Mouse (Mus musculus) kidney, embryonic 16.5 days (tissue): ENCODE results near the gene Gnat3. TPM values are rescaled to one million over a fixed set of nuclear protein-coding genes. Genes with fewer than 3 reads are reported as not detected.

Experiments
- ATAC-seq: fragments of 200-750 bp; cut with Nextera tagmentation; 2 replicates; pipeline ENCODE4 v1.8.0; 2017; ENCODE audit warnings: moderate TSS enrichment; ENCODE audit not compliant: low FRiP score, low TSS enrichment
- H3K27ac ChIP-seq: fragments of 300-500 bp; sonication (generic); 2 replicates; pipeline ENCODE4 v1.5.1; 2014; ENCODE audit warnings: low read length
- H3K27me3 ChIP-seq: fragments of 300-500 bp; sonication (generic); 2 replicates; pipeline ENCODE4 v1.6.1; 2014; ENCODE audit warnings: low read length, control low read depth, mixed read lengths; ENCODE audit not compliant: insufficient read depth
- H3K36me3 ChIP-seq: fragments of 300-500 bp; sonication (generic); 2 replicates; pipeline ENCODE4 v1.6.1; 2014; ENCODE audit warnings: low read length, control low read depth, mixed read lengths; ENCODE audit not compliant: insufficient read depth
- H3K4me1 ChIP-seq: fragments of 300-500 bp; sonication (generic); 2 replicates; pipeline ENCODE4 v1.6.1; 2014; ENCODE audit warnings: low read length, control low read depth, mixed read lengths; ENCODE audit not compliant: insufficient read depth
- H3K4me2 ChIP-seq: fragments of 300-500 bp; sonication (generic); replicated peaks from 2 replicates; pipeline ENCODE4 v1.6.1; 2014; ENCODE audit warnings: low read depth, low read length
- H3K4me3 ChIP-seq: fragments of 300-500 bp; sonication (generic); 2 replicates; pipeline ENCODE4 v1.5.1; 2014; ENCODE audit warnings: mild to moderate bottlenecking, low read length
- H3K9ac ChIP-seq: fragments of 300-500 bp; sonication (generic); replicated peaks from 2 replicates; pipeline ENCODE4 v1.6.1; 2014; ENCODE audit warnings: low read length
- H3K9me3 ChIP-seq: fragments of 300-500 bp; sonication (generic); 2 replicates; pipeline ENCODE4 v1.6.1; 2016; ENCODE audit warnings: low read length, control low read depth
- WGBS: fragments of 180-500 bp; shearing (Covaris S2); extraction: QIAGEN DNeasy Blood & Tissue Kit; methylation state at CpG from one replicate; pipeline ENCODE4 v1.1.7; 2014; 5-methylcytosine and 5-hydroxymethylcytosine counted together
- polyA plus RNA-seq: library from polyadenylated mRNA; unstranded; fragments of >200 nt; fragmentation: Nextera tagmentation; extraction: Ambion mirVana; gene quantifications from 2 replicates; pipeline ENCODE4 v1.2.1, GENCODE M21; 2015

Gnat3 gene
- polyA plus RNA-seq, 1 experiment from 2014 or later = not detected

DNA sequence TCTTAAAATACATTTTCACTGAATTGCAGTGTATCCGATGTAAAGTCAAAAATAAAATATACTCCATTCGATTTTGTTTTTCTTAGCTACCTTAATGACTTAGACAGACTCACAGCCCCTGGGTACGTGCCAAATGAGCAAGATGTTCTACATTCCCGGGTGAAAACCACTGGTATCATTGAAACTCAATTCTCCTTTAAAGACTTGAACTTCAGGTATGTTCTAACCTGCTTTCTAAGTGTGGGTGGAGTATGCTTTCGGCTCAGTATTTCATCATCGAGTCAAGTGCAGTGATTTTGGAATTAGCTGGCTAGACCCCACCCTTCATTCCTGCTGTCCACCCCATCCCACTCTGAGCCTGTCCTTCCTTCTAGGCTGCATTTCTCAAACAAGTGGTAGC lies 41.3 kb downstream of the Gnat3 start:
- Histone ChIP-seq H3K27me3 (no peaks in the 10 kb centered on the region), H3K4me1 (no peaks in the 10 kb centered on the region), H3K4me3 (no peak overlapping the region), H3K9me3 (no peaks in the 10 kb centered on the region), H3K4me2 (no peak overlapping the region), H3K9ac (no peak overlapping the region), H3K36me3 (no peaks in the 10 kb centered on the region), H3K27ac (no peak overlapping the region)
- WGBS = 73% methylated on average over 6 of the region's 6 CpGs
- ATAC-seq = no peak

GRCm38 (mm10) chr5:18004824-18005611 lies 42.7 kb downstream of the Gnat3 start:
- no peak; the same call in 1 of the 2 replicates for ATAC-seq
- H3K27me3 ChIP-seq = no peaks in the 10 kb centered on the region
- no peaks in the 10 kb centered on the region for H3K4me1 ChIP-seq
- no peak overlapping the region for H3K4me3 ChIP-seq
- H3K9me3 ChIP-seq = no peaks in the 10 kb centered on the region
- WGBS = 87% methylated on average over 3 of the region's 3 CpGs
- H3K27ac ChIP-seq = no peak overlapping the region
- no peak overlapping the region for H3K9ac ChIP-seq
- no peaks in the 10 kb centered on the region for H3K36me3 ChIP-seq
- no peak overlapping the region for H3K4me2 ChIP-seq

- Histone ChIP-seq H3K27ac (no peak overlapping the region), H3K4me2 (no peak overlapping the region), H3K36me3 (no peaks in the 10 kb centered on the region), H3K4me3 (no peak overlapping the region), H3K9me3 (no peaks in the 10 kb centered on the region), H3K9ac (no peak overlapping the region), H3K27me3 (no peaks in the 10 kb centered on the region), H3K4me1 (no peaks in the 10 kb centered on the region)
- no peak for ATAC-seq
- 94% methylated on average over 2 of the region's 2 CpGs for WGBS
Observed at GRCm38 (mm10) chr5:18006157-18006556, 43.8 kb downstream of the Gnat3 start.

- Histone ChIP-seq H3K4me3 (no peak overlapping the region), H3K27ac (no peak overlapping the region), H3K27me3 (no peaks in the 10 kb centered on the region), H3K9ac (no peak overlapping the region), H3K4me2 (no peak overlapping the region), H3K9me3 (no peaks in the 10 kb centered on the region), H3K36me3 (no peaks in the 10 kb centered on the region), H3K4me1 (no peaks in the 10 kb centered on the region)
- no peak for ATAC-seq
Observed at GRCm38 (mm10) chr5:18007067-18007466, 44.7 kb downstream of the Gnat3 start.

- Histone ChIP-seq H3K27me3 (no peaks in the 10 kb centered on the region), H3K4me2 (no peak overlapping the region), H3K9ac (no peak overlapping the region), H3K9me3 (no peaks in the 10 kb centered on the region), H3K4me3 (no peak overlapping the region), H3K27ac (no peak overlapping the region), H3K36me3 (no peaks in the 10 kb centered on the region), H3K4me1 (no peaks in the 10 kb centered on the region)
- ATAC-seq = no peak
- 38% methylated on average over 5 of the region's 5 CpGs for WGBS
Observed at GRCm38 (mm10) chr5:18010301-18010700, 48.0 kb downstream of the Gnat3 start.

- ATAC-seq = no peak
- 53% methylated on average over 2 of the region's 2 CpGs for WGBS
Observed at GRCm38 (mm10) chr5:18013196-18013595, 50.8 kb downstream of the Gnat3 start.

GRCm38 (mm10) chr5:18014209-18014829 lies 52.0 kb downstream of the Gnat3 start:
- Histone ChIP-seq H3K27ac (no peak overlapping the region), H3K4me1 (no peaks in the 10 kb centered on the region), H3K4me2 (no peak overlapping the region), H3K9ac (no peak overlapping the region), H3K36me3 (no peaks in the 10 kb centered on the region), H3K27me3 (no peaks in the 10 kb centered on the region), H3K4me3 (no peak overlapping the region), H3K9me3 (no peaks in the 10 kb centered on the region)
- ATAC-seq = no peak
- WGBS = 92% methylated on average over 4 of the region's 4 CpGs

More at GRCm38 (mm10) chr5:18013196-18013595, 50.8 kb downstream of the Gnat3 start:
- no peaks in the 10 kb centered on the region for H3K4me1 ChIP-seq
- H3K4me3 ChIP-seq = no peak overlapping the region
- H3K27me3 ChIP-seq = no peaks in the 10 kb centered on the region
- H3K9me3 ChIP-seq = no peaks in the 10 kb centered on the region
- no peaks in the 10 kb centered on the region for H3K36me3 ChIP-seq
- H3K9ac ChIP-seq = no peak overlapping the region
- H3K4me2 ChIP-seq = no peak overlapping the region
- no peak overlapping the region for H3K27ac ChIP-seq

DNA sequence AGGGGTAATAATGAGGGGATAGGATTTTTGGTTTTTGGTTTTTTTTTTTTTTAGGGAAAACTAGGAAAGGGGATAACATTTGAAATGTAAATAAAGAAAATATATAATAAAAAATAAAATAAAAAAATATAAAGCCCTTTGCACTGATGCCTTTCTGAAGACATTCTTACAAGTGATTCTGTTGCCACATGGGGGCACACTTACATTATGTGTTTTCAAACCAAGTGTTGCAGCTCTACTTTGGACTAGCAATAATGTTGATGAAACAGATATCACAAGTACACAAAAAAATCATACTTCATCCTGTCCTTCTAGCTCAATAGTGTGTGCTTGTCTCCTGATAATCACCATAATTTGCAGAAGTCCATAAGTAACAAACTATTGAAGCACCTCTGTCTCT lies 61.0 kb downstream of the Gnat3 start:
- Histone ChIP-seq H3K9me3 (no peaks in the 10 kb centered on the region), H3K4me1 (no peaks in the 10 kb centered on the region), H3K27ac (no peak overlapping the region), H3K36me3 (no peaks in the 10 kb centered on the region), H3K27me3 (no peaks in the 10 kb centered on the region), H3K9ac (no peak overlapping the region), H3K4me3 (no peak overlapping the region), H3K4me2 (no peak overlapping the region)
- ATAC-seq = no peak

DNA sequence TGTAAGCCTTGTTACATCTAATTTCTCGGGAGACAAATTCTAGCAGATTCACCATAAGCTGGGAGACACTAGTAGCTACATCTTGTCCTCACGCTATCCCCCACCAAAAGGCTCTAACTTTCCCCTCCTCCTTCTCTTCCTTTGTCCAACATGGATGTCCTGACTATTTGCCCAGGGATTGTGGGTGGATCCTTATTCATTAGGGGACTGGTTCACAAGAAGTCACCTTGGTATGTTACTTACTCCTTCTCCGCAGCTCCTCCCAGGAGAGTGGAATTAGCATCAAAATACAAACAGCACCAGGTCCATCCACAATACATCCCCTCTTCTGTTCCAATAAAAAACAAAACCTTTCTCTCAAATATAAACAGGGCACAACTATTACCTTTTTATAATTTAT lies 65.2 kb downstream of the Gnat3 start:
- no peak for ATAC-seq
- Histone ChIP-seq H3K4me3 (no peak overlapping the region), H3K9ac (no peak overlapping the region), H3K27me3 (no peaks in the 10 kb centered on the region), H3K4me1 (no peaks in the 10 kb centered on the region), H3K27ac (no peak overlapping the region), H3K9me3 (no peaks in the 10 kb centered on the region), H3K4me2 (no peak overlapping the region), H3K36me3 (no peaks in the 10 kb centered on the region)
- WGBS = 97% methylated on average over 3 of the region's 3 CpGs

DNA sequence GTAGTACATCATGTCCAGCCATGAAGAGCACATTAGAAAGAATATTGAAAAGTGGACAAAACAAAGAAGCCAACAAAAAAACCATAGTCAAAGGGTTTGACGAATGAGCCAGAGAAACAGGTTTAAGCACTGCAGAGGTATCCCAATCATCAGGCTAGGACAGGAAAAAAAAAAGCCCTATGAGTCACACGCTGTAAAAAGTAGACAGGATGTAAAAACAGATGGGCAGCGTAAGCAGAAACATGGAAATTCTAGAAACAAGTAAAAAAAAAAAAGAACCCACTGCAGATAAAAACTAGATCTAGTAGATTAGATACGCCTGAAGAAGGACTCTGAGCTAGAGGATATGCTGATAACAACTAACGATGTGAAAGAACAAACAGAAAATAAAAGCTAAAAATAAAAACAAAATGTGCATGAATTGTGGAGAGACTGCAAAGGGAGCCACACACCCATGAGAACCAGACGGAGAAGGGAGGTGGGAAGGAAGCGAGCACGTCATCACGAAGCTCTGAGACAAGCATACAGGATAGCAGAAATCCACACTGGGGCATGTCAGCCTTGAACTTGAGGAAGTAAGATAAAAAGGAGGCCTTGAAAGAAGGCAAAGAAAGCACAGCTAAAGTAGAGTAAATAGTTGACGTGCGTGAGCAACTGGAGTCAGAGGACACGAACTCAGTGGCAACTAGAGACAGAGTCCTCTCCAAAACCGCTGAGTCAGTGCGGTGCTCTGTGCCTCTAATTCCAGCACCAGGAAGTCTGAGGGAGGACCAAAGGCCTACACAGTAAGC lies 73.7 kb downstream of the Gnat3 start:
- no peak overlapping the region for H3K9ac ChIP-seq
- H3K27me3 ChIP-seq = no peaks in the 10 kb centered on the region
- no peak overlapping the region for H3K4me2 ChIP-seq
- WGBS = 71% methylated on average over 14 of the region's 14 CpGs
- H3K36me3 ChIP-seq = no peaks in the 10 kb centered on the region
- peak overlapping the region; percentile 6; the same call in 1 of the 2 replicates for H3K27ac ChIP-seq
- no peaks in the 10 kb centered on the region for H3K9me3 ChIP-seq
- ATAC-seq = no peak
- no peak overlapping the region for H3K4me3 ChIP-seq
- no peaks in the 10 kb centered on the region for H3K4me1 ChIP-seq
